Mouse (Mus musculus): ENCODE results near the gene Lypd6. TPM values are rescaled to one million over a fixed set of nuclear protein-coding genes. Genes with fewer than 3 reads are reported as not detected.

The Lypd6 gene
- polyA plus RNA-seq (2015; fragmentation: Nextera tagmentation; extraction: Ambion mirVana), result 14.7 and 16.0 TPM in 2 replicates

DNA sequence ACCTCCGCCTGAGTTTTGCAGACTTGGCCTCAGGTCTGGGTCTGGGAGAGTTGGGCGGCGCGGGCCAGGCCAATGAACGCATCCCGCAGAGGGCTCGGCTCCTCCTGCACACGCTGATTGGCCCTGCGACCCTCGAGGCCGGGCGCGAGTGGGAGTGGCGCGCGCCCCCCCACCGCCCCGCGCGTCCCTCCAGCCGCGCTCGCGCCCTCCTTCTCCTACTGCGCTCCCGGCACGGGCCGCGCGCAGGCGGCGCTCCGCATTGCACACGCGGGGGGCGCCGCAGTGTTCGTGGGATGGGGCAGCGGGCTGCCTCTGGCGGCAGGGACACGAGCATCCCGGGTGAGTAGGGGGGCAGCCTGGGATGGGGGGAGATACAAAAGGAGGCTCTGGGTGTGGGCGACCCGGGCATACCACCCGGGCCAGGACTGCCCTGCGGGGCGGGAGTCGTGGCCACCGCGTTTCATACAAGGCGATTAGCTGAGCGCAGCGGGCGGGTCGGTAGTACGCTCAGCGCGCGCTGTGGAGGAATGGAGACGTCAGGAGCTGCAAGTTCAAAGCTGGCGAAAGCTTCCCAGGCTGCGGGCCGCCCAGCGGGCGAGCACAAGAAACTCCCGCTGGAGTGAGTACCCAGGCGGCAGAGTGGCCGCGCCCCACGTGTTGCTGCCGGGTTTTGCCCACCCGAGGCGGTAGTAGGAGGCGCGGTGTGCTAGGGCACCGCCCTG is at the start of gene Lypd6:
Gene Lypd6, plus strand, starts transcription at position 184 of the 722 bp plus-strand sequence.
- H3K27me3 ChIP-seq (replicated peaks), result 0 out of 2 replicates have a peak, but pooled peaks cover 4% of the 10 kb centered on the region
- peak within 1 kb of the TSS; percentile 72 for H3K4me3 ChIP-seq (replicated peaks)
- WGBS, result under 1% methylated on average over 68 of the region's 76 CpGs
- peaks cover 19% of the 10 kb centered on the region for H3K4me1 ChIP-seq
- H3K36me3 ChIP-seq, result no peaks in the 10 kb centered on the region
- peak; percentile 96 for ATAC-seq (ENCODE audit: low FRiP score)
- H3K4me2 ChIP-seq, result peak within 1 kb of the TSS; percentile 93
- peak within 1 kb of the TSS; percentile 60; the same call in 1 of the 2 replicates for H3K27ac ChIP-seq (replicated peaks)
- H3K9ac ChIP-seq (replicated peaks), result peak within 1 kb of the TSS; percentile 67
- no peaks in the 10 kb centered on the region for H3K9me3 ChIP-seq (replicated peaks)

- H3K36me3 ChIP-seq, result no peaks in the 10 kb centered on the region
- no peak overlapping the region for H3K9ac ChIP-seq (replicated peaks)
- H3K4me3 ChIP-seq (replicated peaks), result no peak overlapping the region
- no peak overlapping the region for H3K27ac ChIP-seq (replicated peaks)
- WGBS, result 74% methylated on average over 1 of the region's 1 CpGs
- H3K9me3 ChIP-seq (replicated peaks), result no peaks in the 10 kb centered on the region
- no peak for ATAC-seq (ENCODE audit: low FRiP score)
- H3K4me2 ChIP-seq, result no peak overlapping the region
- no peaks in the 10 kb centered on the region for H3K27me3 ChIP-seq (replicated peaks)
- no peaks in the 10 kb centered on the region for H3K4me1 ChIP-seq
Observed at GRCm38 (mm10) chr2:50019477-50019876, 46.8 kb upstream of the Lypd6 start.

- ATAC-seq (ENCODE audit: low FRiP score), result no peak
- H3K4me3 ChIP-seq (replicated peaks), result no peak overlapping the region
- no peak overlapping the region for H3K27ac ChIP-seq (replicated peaks)
- no peak overlapping the region for H3K9ac ChIP-seq (replicated peaks)
- H3K36me3 ChIP-seq, result no peaks in the 10 kb centered on the region
- no peaks in the 10 kb centered on the region for H3K27me3 ChIP-seq (replicated peaks)
- WGBS, result 90% methylated on average over 5 of the region's 5 CpGs
- H3K4me2 ChIP-seq, result no peak overlapping the region
- H3K9me3 ChIP-seq (replicated peaks), result no peaks in the 10 kb centered on the region
- H3K4me1 ChIP-seq, result no peaks in the 10 kb centered on the region
Observed at GRCm38 (mm10) chr2:50025549-50025948, 40.7 kb upstream of the Lypd6 start.

DNA sequence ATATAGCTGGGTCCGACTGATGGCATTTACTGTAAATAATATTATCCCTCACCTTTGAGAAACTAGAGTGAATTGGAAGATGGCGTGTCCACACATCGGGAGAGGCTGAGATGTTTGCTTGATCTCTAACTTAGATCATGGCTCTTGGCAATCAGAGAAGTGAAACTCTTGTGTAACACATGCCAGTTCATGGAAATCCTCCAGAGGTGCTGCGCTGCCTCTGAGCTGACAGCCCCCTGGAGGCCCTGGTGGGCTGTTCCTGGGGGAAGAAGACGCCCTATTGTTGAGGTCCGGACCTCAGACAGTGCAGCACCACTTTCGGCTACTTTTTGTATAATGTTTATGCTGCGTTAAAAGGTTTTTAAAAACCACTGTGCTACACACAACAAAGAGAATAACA is 37.3 kb upstream of the Lypd6 start:
- Histone ChIP-seq H3K4me1 (no peaks in the 10 kb centered on the region), H3K27ac (replicated peaks) (no peak overlapping the region), H3K27me3 (replicated peaks) (no peaks in the 10 kb centered on the region), H3K9me3 (replicated peaks) (no peaks in the 10 kb centered on the region), H3K9ac (replicated peaks) (no peak overlapping the region), H3K4me2 (no peak overlapping the region), H3K4me3 (replicated peaks) (no peak overlapping the region), H3K36me3 (no peaks in the 10 kb centered on the region)
- ATAC-seq (ENCODE audit: low FRiP score), result no peak
- 73% methylated on average over 8 of the region's 8 CpGs for WGBS

DNA sequence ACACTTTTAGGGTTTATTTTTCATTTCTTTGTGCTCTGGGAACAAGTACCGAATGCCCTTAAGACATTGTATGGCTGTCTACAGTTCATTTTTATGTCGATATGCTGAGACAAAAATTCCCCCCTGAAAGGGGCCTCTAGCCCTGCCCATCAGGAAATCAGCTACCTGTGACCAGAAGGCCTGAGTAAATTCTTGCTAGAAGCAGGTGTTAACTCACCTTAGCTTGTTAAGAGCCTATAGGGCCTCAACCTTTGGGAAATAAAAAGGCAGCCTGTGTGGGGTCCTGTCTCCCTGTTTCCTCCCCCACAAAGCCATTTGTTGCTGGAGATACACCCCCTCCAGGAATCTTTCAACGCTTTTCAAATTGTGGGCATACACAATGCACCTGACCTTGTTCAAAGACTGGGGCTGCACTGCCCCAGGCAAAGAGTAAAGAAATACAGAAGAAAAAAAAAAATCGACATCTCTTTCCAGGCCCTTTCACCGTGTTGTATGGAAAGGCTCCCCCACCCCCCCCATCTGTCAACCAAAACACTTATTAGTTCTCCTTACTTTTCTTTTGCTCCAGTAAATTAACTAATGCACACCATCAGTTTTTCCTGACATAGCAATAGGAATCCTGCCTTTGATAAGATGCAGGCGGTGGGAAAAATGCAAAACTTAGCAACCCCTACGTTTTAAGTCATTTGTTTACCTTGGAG is 21.9 kb upstream of the Lypd6 start:
- no peaks in the 10 kb centered on the region for H3K9me3 ChIP-seq (replicated peaks)
- whole genome bisulfite sequencing, result 59% methylated on average over 7 of the region's 7 CpGs
- no peak overlapping the region for H3K4me3 ChIP-seq (replicated peaks)
- H3K4me1 ChIP-seq, result no peaks in the 10 kb centered on the region
- H3K27ac ChIP-seq (replicated peaks), result no peak overlapping the region
- H3K4me2 ChIP-seq, result no peak overlapping the region
- H3K36me3 ChIP-seq, result no peaks in the 10 kb centered on the region
- H3K27me3 ChIP-seq (replicated peaks), result no peaks in the 10 kb centered on the region
- no peak for ATAC-seq (ENCODE audit: low FRiP score)
- H3K9ac ChIP-seq (replicated peaks), result no peak overlapping the region

GRCm38 (mm10) chr2:50044871-50045470 is 21.3 kb upstream of the Lypd6 start:
- no peak overlapping the region for H3K4me2 ChIP-seq

GRCm38 (mm10) chr2:50045841-50046240 is 20.4 kb upstream of the Lypd6 start:
- no peaks in the 10 kb centered on the region for H3K27me3 ChIP-seq (replicated peaks)
- H3K36me3 ChIP-seq, result no peaks in the 10 kb centered on the region
- no peak for ATAC-seq (ENCODE audit: low FRiP score)
- 87% methylated on average over 4 of the region's 4 CpGs for WGBS
- H3K4me3 ChIP-seq (replicated peaks), result no peak overlapping the region
- H3K4me1 ChIP-seq, result no peaks in the 10 kb centered on the region
- H3K9me3 ChIP-seq (replicated peaks), result no peaks in the 10 kb centered on the region
- no peak overlapping the region for H3K4me2 ChIP-seq
- no peak overlapping the region for H3K27ac ChIP-seq (replicated peaks)
- no peak overlapping the region for H3K9ac ChIP-seq (replicated peaks)

More at GRCm38 (mm10) chr2:50044871-50045470, 21.3 kb upstream of the Lypd6 start:
- Histone ChIP-seq H3K4me3 (replicated peaks) (no peak overlapping the region), H3K9me3 (replicated peaks) (no peaks in the 10 kb centered on the region), H3K4me1 (no peaks in the 10 kb centered on the region), H3K27ac (replicated peaks) (no peak overlapping the region), H3K27me3 (replicated peaks) (no peaks in the 10 kb centered on the region), H3K9ac (replicated peaks) (no peak overlapping the region), H3K36me3 (no peaks in the 10 kb centered on the region)
- WGBS, result 74% methylated on average over 7 of the region's 7 CpGs
- ATAC-seq (ENCODE audit: low FRiP score), result no peak

DNA sequence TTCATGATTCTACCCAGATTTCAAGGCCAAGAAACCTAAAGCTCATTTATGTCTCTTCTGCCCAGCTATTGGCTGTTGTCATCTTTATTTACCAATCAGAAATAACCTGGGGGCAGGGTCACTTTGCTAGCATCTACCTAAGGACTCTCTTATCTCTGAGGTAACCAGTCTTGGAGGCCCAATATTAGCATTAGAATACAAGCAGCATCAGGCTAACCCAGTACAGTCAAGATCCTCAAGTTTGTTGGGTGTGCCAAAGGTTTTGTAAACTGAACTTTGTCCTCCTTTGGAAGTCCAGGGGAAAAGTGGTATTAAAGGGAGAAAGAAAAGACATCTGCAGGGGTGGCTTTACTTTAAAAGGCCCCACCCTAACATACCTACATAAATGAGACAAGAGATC is 17.8 kb upstream of the Lypd6 start:
- Histone ChIP-seq H3K4me2 (no peak overlapping the region), H3K27me3 (replicated peaks) (no peaks in the 10 kb centered on the region), H3K9me3 (replicated peaks) (no peaks in the 10 kb centered on the region), H3K36me3 (no peaks in the 10 kb centered on the region), H3K4me1 (no peaks in the 10 kb centered on the region), H3K27ac (replicated peaks) (no peak overlapping the region), H3K4me3 (replicated peaks) (no peak overlapping the region), H3K9ac (replicated peaks) (no peak overlapping the region)
- no peak for ATAC-seq (ENCODE audit: low FRiP score)

DNA sequence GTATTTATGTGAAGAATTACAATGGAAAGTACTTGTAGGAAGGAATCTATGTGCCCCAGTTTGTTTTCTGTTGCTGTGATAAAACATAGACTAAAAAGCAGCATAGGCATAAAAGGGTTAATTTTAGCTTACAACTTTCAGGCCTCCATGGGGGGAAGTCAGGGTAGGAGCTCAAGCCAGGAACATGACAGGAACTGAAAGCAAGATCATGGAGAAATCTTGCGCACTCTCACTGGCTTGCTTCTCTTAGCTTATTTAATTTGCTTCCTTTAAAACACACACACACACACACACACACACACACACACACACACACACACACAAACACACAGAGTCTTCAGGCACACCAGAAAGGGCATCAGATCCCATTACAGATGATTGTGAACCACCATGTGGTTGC is 12.3 kb upstream of the Lypd6 start:
- no peak for ATAC-seq (ENCODE audit: low FRiP score)
- H3K27me3 ChIP-seq (replicated peaks), result no peaks in the 10 kb centered on the region
- WGBS, result 95% methylated on average over 1 of the region's 1 CpGs
- no peak overlapping the region for H3K4me3 ChIP-seq (replicated peaks)
- H3K36me3 ChIP-seq, result no peaks in the 10 kb centered on the region
- H3K9me3 ChIP-seq (replicated peaks), result no peaks in the 10 kb centered on the region
- no peak overlapping the region for H3K27ac ChIP-seq (replicated peaks)
- no peak overlapping the region for H3K4me2 ChIP-seq
- no peaks in the 10 kb centered on the region for H3K4me1 ChIP-seq
- no peak overlapping the region for H3K9ac ChIP-seq (replicated peaks)

GRCm38 (mm10) chr2:50065902-50066245 is 355 bp upstream of the Lypd6 start:
- Histone ChIP-seq H3K27me3 (replicated peaks) (0 out of 2 replicates have a peak, but pooled peaks cover 4% of the 10 kb centered on the region), H3K36me3 (no peaks in the 10 kb centered on the region), H3K4me2 (peak overlapping the region; percentile 93), H3K9ac (replicated peaks) (peak overlapping the region; percentile 44; the same call in 1 of the 2 replicates), H3K9me3 (replicated peaks) (no peaks in the 10 kb centered on the region), H3K27ac (replicated peaks) (peak overlapping the region; percentile 2; the same call in 1 of the 2 replicates), H3K4me1 (peaks cover 19% of the 10 kb centered on the region), H3K4me3 (replicated peaks) (peak overlapping the region; percentile 72)
- 0% methylated on average over 14 of the region's 14 CpGs for WGBS
- ATAC-seq (ENCODE audit: low FRiP score), result peak; percentile 59; the same call in 1 of the 2 replicates

- Histone ChIP-seq H3K9ac (replicated peaks) (peak overlapping the region; percentile 67), H3K27ac (replicated peaks) (no peak overlapping the region), H3K4me1 (peaks cover 19% of the 10 kb centered on the region), H3K4me2 (peak overlapping the region; percentile 93), H3K4me3 (replicated peaks) (peak overlapping the region; percentile 72), H3K27me3 (replicated peaks) (0 out of 2 replicates have a peak, but pooled peaks cover 4% of the 10 kb centered on the region), H3K36me3 (no peaks in the 10 kb centered on the region), H3K9me3 (replicated peaks) (no peaks in the 10 kb centered on the region)
- 1% methylated on average over 9 of the region's 9 CpGs for WGBS
- ATAC-seq (ENCODE audit: low FRiP score), result no peak
Observed at GRCm38 (mm10) chr2:50066968-50067315, 713 bp downstream of the Lypd6 start.

Data from neural tube, embryonic 15.5 days (tissue).